Comparison of ENCODE assay signal across 14 mouse cellular contexts in genomic region chr13:93996535-93997382, GRCm38 (mm10).
DNase-seq lines count a peak whose midpoint lies in the region; ATAC-seq lines count a peak whose summit lies in the region.
"Had no signal": no experiment of that assay in that cellular context is flagged by ENCODE, and none has a peak within 500 bp of the region (broad histone marks: within the 10 kb centered on the region; RNA-seq: fewer than 3 reads in every experiment).

No protein-coding gene starts in this region.

- H3K36me3 ChIP-seq in lung, embryonic 16.5 days (ENCODE audit: control insufficient read depth, insufficient read depth, low read length), result no peaks in the 10 kb centered on the region

- H3K4me2 ChIP-seq in lung, embryonic 16.5 days (ENCODE audit: low read depth, low read length), result no peak overlapping the region

- no peaks in the 10 kb centered on the region for H3K27me3 ChIP-seq in lung, embryonic 16.5 days (ENCODE audit: control insufficient read depth, insufficient read depth, low read depth, low read length)

- peak overlapping the region; percentile 36; the same call in 1 of the 2 replicates for H3K27ac ChIP-seq in lung, embryonic 16.5 days (ENCODE audit: low read length)
- H3K27ac ChIP-seq: layer of hippocampus, adult 2 months had no signal

- H3K4me1 ChIP-seq in lung, embryonic 16.5 days (replicated peaks; ENCODE audit: control insufficient read depth, insufficient read depth, low read length), result peaks cover 8% of the 10 kb centered on the region; the same call in 1 of the 2 replicates

- peak; percentile 48; the same call in 1 of the 2 replicates for ATAC-seq in lung, embryonic 16.5 days (ENCODE audit: low read depth)

- H3K4me3 ChIP-seq in lung, embryonic 16.5 days (ENCODE audit: low read length), result no peak overlapping the region
- H3K4me3 ChIP-seq: layer of hippocampus, adult 2 months had no signal

- WGBS in lung, embryonic 16.5 days, result 51% methylated on average over 10 of the region's 10 CpGs

- DNase-seq in gastrocnemius, adult 18-20 months (ENCODE audit: low spot score), result peak; percentile 16
- no peak for DNase-seq in gastrocnemius, postnatal 10 days
- no peak for DNase-seq in lung, postnatal 14 days
- DNase-seq in heart, postnatal 10 days, result peak; percentile 58 to 69
- peak; percentile 34 for DNase-seq in skeletal muscle tissue, adult 2 months (ENCODE audit: low read depth, low spot score)
- no peak for DNase-seq in right cerebral cortex, postnatal 10 days (ENCODE audit: low spot score in 2 of 2)
- DNase-seq in kidney, adult 8-10 months, result no peak
- DNase-seq: adrenal gland, postnatal 25 days; gastrocnemius, postnatal 36 days; left cerebral cortex, postnatal 4 days; midbrain, embryonic 14.5 days; thymus, adult 2 months had no signal

- H3K9me3 ChIP-seq in lung, embryonic 16.5 days (ENCODE audit: control insufficient read depth, low read length), result peaks cover 4% of the 10 kb centered on the region; the same call in 1 of the 2 replicates

- no peak overlapping the region for H3K9ac ChIP-seq in lung, embryonic 16.5 days (ENCODE audit: low read length)

- intact Hi-C loops in heart, postnatal 10 days (cut with DNase I), result no loop called here

Comparison
In these comparisons a context has a peak if more than half of its experiments do, and no peak if none do; other contexts are left out.
1. DNase-seq: peak in gastrocnemius, adult 18-20 months (single experiment), heart, postnatal 10 days (2 of 2) and skeletal muscle tissue, adult 2 months (single experiment); none in gastrocnemius, postnatal 10 days (single experiment), lung, postnatal 14 days (single experiment), right cerebral cortex, postnatal 10 days (0 of 2) and kidney, adult 8-10 months (0 of 2).